In genomic region chr1:146799986-146800553, GRCm38 (mm10) we compare ENCODE assay signal across 21 mouse cellular contexts.
"Had no signal": no experiment of that assay in that cellular context is flagged by ENCODE, and none has a peak within 500 bp of the region (broad histone marks: within the 10 kb centered on the region; RNA-seq: fewer than 3 reads in every experiment).

No protein-coding gene starts in this region.

- H3K27me3 ChIP-seq: limb, embryonic 13.5 days; liver, embryonic 12.5 days; liver, embryonic 15.5 days; lung, embryonic 15.5 days; megakaryocyte, embryonic 14.5 days; neural tube, embryonic 13.5 days had no signal

- DNase-seq: kidney, postnatal 25 days; layer of hippocampus, adult 9-11 months; liver; lung, adult 18-20 months; lung, postnatal 10 days; lung, postnatal 36 days; midbrain, embryonic 14.5 days; thymus, adult 2 months; thymus, postnatal 14 days; thymus, postnatal 4 days had no signal

- H3K27ac ChIP-seq: kidney, postnatal 0 days; layer of hippocampus, adult 2 months; limb, embryonic 10.5 days; limb, embryonic 13.5 days; liver, embryonic 12.5 days; liver, embryonic 15.5 days; lung, embryonic 15.5 days; midbrain, embryonic 10.5 days; neural tube, embryonic 13.5 days; stomach, postnatal 0 days had no signal

- H3K4me2 ChIP-seq: limb, embryonic 13.5 days; liver, embryonic 12.5 days; liver, embryonic 15.5 days; lung, embryonic 15.5 days; neural tube, embryonic 13.5 days had no signal

- ATAC-seq: liver, embryonic 12.5 days had no signal

- H3K4me3 ChIP-seq: layer of hippocampus, adult 2 months; limb, embryonic 10.5 days; limb, embryonic 13.5 days; liver, embryonic 12.5 days; liver, embryonic 15.5 days; lung, embryonic 15.5 days; megakaryocyte, embryonic 14.5 days; midbrain, embryonic 10.5 days; neural tube, embryonic 13.5 days had no signal

- H3K4me1 ChIP-seq: limb, embryonic 10.5 days; limb, embryonic 13.5 days; liver, embryonic 12.5 days; liver, embryonic 15.5 days; lung, embryonic 15.5 days; megakaryocyte, embryonic 14.5 days; midbrain, embryonic 10.5 days; neural tube, embryonic 13.5 days had no signal

- H3K9me3 ChIP-seq: limb, embryonic 10.5 days; limb, embryonic 13.5 days; liver, embryonic 12.5 days; liver, embryonic 15.5 days; lung, embryonic 15.5 days; megakaryocyte, embryonic 14.5 days; midbrain, embryonic 10.5 days; neural tube, embryonic 13.5 days had no signal

- H3K9ac ChIP-seq: limb, embryonic 13.5 days; liver, embryonic 12.5 days; liver, embryonic 15.5 days; lung, embryonic 15.5 days; neural tube, embryonic 13.5 days had no signal

- H3K36me3 ChIP-seq: limb, embryonic 10.5 days; limb, embryonic 13.5 days; liver, embryonic 12.5 days; liver, embryonic 15.5 days; lung, embryonic 15.5 days; midbrain, embryonic 10.5 days; neural tube, embryonic 13.5 days had no signal
